Mouse (Mus musculus): ENCODE measurements around the gene Ehd4.

DNA sequence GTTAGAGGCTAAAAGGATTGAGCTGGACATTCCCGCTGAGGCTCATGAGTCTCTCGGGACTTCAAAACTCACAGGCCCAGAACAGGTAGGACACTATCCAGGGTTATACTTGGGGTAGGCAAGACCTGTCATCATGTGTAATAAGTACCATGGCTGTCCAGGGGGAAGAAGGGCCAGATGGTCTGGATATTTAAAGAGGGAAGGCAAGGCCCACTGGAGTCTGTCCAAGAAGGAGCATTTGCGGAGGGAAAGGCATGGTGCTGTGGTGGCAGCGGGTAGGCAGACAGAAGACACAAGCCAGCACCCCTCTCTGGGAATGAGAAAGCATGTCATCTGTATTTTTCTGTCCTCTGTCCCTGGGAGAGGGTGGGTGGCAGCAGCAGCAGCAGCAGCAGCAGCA lies 80.3 kb downstream of the Ehd4 start:
- TF ChIP-seq CTCF (IDR thresholded peaks at IDR 0.05; ENCODE audit: borderline replicate concordance, insufficient read depth, low read length) = no peak
- TF ChIP-seq POLR2A (IDR thresholded peaks at IDR 0.05; ENCODE audit: low read depth, low read length) = no peak

Measured in embryonic fibroblast, embryonic 13.5 days (primary cell).